Mouse (Mus musculus): ENCODE data around the gene Wnt9b. TPM values are rescaled to one million over a fixed set of nuclear protein-coding genes. Genes with fewer than 3 reads are reported as not detected.

The Wnt9b gene
- total and polyA plus RNA-seq, 2 experiments from 2014 or later = 0.62 to 0.97 TPM

DNA sequence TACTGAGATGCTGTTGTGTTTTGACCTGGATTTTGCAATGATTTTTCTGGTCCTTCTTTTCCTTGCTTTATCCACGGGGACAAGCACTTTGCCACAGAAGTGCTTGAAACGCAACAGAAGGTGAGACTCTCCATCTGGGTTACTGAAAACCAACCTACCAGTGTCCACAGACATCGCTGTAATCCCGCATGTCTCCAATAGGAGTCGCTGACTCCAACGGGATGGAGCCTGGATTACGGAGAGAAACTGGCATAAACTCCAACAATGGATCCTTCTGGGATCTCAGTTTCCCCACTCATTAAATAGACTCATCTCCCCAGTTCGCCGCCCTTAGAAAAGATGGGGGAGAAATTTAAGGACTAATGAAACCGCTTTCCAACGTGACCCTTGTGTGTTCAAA, 8.4 kb upstream of the Wnt9b start:
- no peaks in the 10 kb centered on the region for H3K36me3 ChIP-seq (ENCODE audit: insufficient read depth)
- WGBS = 48% methylated on average over 11 of the region's 11 CpGs

DNA sequence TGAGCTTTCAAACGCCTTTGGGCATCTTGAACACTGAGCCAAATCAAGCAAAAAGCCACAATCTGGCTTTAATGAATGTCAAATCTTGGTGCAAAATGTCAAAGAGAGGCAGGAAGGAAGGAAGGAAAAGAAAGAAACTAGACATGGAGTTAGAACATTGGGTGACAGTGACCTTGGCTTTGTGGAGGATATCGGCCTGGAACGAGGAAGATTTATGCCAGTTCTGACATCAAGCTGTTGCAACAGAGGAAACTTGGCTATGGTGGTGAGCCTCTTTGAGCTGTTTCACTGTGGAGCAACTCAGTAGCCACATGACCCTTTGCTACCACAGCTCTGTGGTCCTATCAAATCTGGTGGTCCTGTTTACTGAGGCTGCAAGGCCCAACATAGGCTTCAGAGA, 991 bp upstream of the Wnt9b start:
- WGBS = 62% methylated on average over 3 of the region's 3 CpGs
- Histone ChIP-seq H3K9ac (no peak overlapping the region), H3K9me3 (ENCODE audit: low read length) (no peaks in the 10 kb centered on the region), H3K36me3 (ENCODE audit: insufficient read depth) (no peaks in the 10 kb centered on the region), H3K4me1 (ENCODE audit: insufficient read depth) (peaks cover 10% of the 10 kb centered on the region), H3K27ac (ENCODE audit: low read depth, low read length) (no peak overlapping the region), H3K27me3 (ENCODE audit: insufficient read depth, low read length) (peaks cover 56% of the 10 kb centered on the region), H3K4me2 (ENCODE audit: low read depth) (no peak overlapping the region), H3K4me3 (ENCODE audit: low read depth, low read length) (no peak overlapping the region)
- DNase-seq = no peak
- no peak for ATAC-seq
- no peak for TF ChIP-seq CTCF (IDR thresholded peaks at IDR 0.05; ENCODE audit: low read depth)

More for the DNA sequence above, 8.4 kb upstream of the Wnt9b start:
- DNase-seq (no peak), ATAC-seq (no peak)
- Histone ChIP-seq H3K4me2 (ENCODE audit: low read depth) (no peak overlapping the region), H3K9ac (no peak overlapping the region), H3K4me1 (ENCODE audit: insufficient read depth) (no peaks in the 10 kb centered on the region), H3K4me3 (ENCODE audit: low read depth, low read length) (no peak overlapping the region), H3K27me3 (ENCODE audit: insufficient read depth, low read length) (no peaks in the 10 kb centered on the region; the same call in 1 of the 2 replicates), H3K9me3 (ENCODE audit: low read length) (no peaks in the 10 kb centered on the region), H3K27ac (ENCODE audit: low read depth, low read length) (no peak overlapping the region)
- peak; percentile 53 for TF ChIP-seq CTCF (IDR thresholded peaks at IDR 0.05; ENCODE audit: low read depth)

DNA sequence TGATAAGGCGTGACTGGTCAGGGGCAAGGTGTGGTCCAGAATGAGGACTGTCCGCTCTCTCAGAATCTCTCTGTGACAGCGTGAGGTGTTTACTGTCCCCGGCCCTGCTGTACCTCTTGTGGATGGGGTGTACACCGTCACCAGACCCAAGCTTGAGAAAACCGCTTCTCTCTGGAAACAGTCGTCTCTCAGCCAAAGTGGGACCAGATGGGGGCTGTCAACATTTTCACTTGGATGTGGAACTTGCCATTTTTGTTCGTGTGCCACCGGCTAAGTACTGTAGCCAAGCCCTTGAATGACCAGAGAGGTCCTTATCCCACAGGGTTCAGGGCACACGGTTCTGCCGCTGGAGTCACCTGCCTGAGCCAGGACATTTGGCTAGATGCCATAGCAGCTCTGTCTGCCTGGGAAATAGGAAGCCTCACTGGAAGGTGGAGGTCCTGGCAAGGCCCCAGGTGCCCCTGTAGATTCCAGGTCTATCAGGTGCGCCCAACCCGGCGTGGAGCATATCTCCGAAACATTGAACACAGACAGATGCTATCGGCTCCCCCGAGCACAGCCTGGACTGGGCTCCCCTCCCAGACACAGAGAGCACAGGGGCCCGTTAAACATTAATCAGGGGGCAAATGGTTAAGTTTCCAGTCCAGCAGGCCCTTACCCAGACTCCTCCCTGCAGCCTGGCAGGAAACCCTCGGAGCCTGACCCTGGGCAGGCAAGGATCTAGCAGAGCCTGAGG, 14.4 kb downstream of the Wnt9b start:
- ATAC-seq (no peak), DNase-seq (peak; percentile 35)
- WGBS = 61% methylated on average over 19 of the region's 19 CpGs
- H3K4me1 ChIP-seq (ENCODE audit: insufficient read depth) = no peaks in the 10 kb centered on the region
- no peak overlapping the region for H3K4me3 ChIP-seq (ENCODE audit: low read depth, low read length)
- no peak for TF ChIP-seq CTCF (IDR thresholded peaks at IDR 0.05; ENCODE audit: low read depth)
- no peak overlapping the region for H3K4me2 ChIP-seq (ENCODE audit: low read depth)
- no peaks in the 10 kb centered on the region for H3K27me3 ChIP-seq (ENCODE audit: insufficient read depth, low read length)
- no peaks in the 10 kb centered on the region for H3K9me3 ChIP-seq (ENCODE audit: low read length)
- H3K36me3 ChIP-seq (ENCODE audit: insufficient read depth) = no peaks in the 10 kb centered on the region
- no peak overlapping the region for H3K9ac ChIP-seq
- no peak overlapping the region for H3K27ac ChIP-seq (ENCODE audit: low read depth, low read length)

DNA sequence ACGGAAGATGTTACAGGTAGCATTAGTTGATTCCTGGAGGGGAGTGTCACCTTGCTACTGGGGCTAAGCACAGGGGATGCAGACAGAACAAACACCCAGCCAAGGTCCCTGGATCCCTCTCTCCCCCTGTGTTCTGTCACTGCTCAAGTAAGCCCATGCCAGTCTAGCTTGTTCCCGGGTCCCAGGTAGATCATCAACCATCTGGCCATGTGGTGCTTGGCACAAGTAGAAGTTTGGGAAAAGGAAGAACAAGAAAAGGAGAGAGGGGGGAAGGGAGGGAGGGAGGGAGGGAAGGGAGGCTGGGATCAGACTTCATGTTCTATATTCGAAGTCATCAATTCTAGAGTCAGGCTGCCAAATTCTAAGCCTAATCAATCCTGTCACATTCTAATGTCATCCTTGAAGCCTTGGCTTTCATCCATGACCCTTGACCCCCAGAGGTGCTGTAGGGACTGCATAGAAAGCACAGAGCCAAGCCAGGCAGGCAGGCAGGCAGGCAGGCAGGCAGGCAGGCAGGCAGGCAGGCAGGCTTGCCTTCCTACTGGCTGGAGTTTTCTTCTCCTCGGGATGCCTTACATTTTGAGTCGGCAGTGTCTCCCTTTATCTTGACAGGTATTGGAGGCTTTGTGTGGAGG, 15.1 kb downstream of the Wnt9b start:
- Histone ChIP-seq H3K27ac (ENCODE audit: low read depth, low read length) (no peak overlapping the region), H3K9ac (no peak overlapping the region), H3K4me1 (ENCODE audit: insufficient read depth) (no peaks in the 10 kb centered on the region), H3K4me2 (ENCODE audit: low read depth) (no peak overlapping the region), H3K9me3 (ENCODE audit: low read length) (no peaks in the 10 kb centered on the region), H3K4me3 (ENCODE audit: low read depth, low read length) (no peak overlapping the region), H3K27me3 (ENCODE audit: insufficient read depth, low read length) (no peaks in the 10 kb centered on the region), H3K36me3 (ENCODE audit: insufficient read depth) (no peaks in the 10 kb centered on the region)
- DNase-seq (no peak), ATAC-seq (no peak)
- no peak for TF ChIP-seq CTCF (IDR thresholded peaks at IDR 0.05; ENCODE audit: low read depth)
- 58% methylated on average over 5 of the region's 5 CpGs for WGBS

DNA sequence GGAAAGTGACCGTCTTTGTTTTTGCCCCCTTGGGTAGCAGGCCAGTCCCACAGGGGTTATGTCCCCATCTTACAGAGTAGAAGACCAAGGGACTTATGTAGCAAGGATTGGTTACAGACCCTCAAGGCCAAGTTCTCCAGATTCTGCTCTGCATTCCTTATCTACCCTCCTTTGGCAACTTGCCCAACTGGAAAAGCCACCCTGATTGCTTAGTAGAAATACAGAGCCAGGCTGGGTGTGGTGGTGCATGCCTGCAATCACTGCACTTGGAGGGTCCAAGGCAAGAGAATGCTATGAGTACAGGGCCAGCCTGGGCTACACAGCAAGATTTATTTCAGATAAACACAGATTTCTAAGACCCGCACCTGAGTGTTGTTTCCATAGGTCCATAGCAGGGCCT, 15.7 kb downstream of the Wnt9b start:
- no peak overlapping the region for H3K4me3 ChIP-seq (ENCODE audit: low read depth, low read length)
- H3K27ac ChIP-seq (ENCODE audit: low read depth, low read length) = no peak overlapping the region
- no peaks in the 10 kb centered on the region for H3K4me1 ChIP-seq (ENCODE audit: insufficient read depth)
- DNase-seq = no peak
- H3K9ac ChIP-seq = no peak overlapping the region
- no peak overlapping the region for H3K4me2 ChIP-seq (ENCODE audit: low read depth)
- no peaks in the 10 kb centered on the region for H3K27me3 ChIP-seq (ENCODE audit: insufficient read depth, low read length)
- H3K36me3 ChIP-seq (ENCODE audit: insufficient read depth) = no peaks in the 10 kb centered on the region
- no peak for TF ChIP-seq CTCF (IDR thresholded peaks at IDR 0.05; ENCODE audit: low read depth)
- no peaks in the 10 kb centered on the region for H3K9me3 ChIP-seq (ENCODE audit: low read length)
- WGBS = 93% methylated on average over 2 of the region's 2 CpGs
- no peak for ATAC-seq

DNA sequence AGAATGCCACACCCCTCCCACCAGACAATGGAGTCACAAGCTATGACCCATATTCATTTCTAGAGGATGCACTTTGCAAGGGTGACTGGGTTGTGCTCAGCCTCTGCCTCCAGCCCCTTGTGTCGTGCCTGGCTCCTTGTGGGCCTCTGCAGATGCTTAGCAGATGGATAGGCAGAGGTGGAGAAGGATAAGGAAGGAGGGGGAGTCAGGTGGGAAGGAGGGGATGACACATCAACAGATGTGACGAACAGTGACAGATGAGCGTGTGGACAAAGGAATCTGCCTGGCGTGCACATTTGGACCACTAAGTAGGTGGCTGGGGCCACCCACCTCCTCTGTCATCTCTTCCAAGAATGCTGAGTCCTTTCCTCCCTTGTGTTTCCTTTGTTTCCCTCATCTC, 16.6 kb downstream of the Wnt9b start:
- 61% methylated on average over 4 of the region's 4 CpGs for WGBS
- Histone ChIP-seq H3K9ac (no peak overlapping the region), H3K27ac (ENCODE audit: low read depth, low read length) (no peak overlapping the region), H3K27me3 (ENCODE audit: insufficient read depth, low read length) (no peaks in the 10 kb centered on the region), H3K4me1 (ENCODE audit: insufficient read depth) (no peaks in the 10 kb centered on the region), H3K4me3 (ENCODE audit: low read depth, low read length) (no peak overlapping the region), H3K4me2 (ENCODE audit: low read depth) (no peak overlapping the region), H3K9me3 (ENCODE audit: low read length) (no peaks in the 10 kb centered on the region), H3K36me3 (ENCODE audit: insufficient read depth) (no peaks in the 10 kb centered on the region)
- DNase-seq (no peak), ATAC-seq (no peak)
- TF ChIP-seq CTCF (IDR thresholded peaks at IDR 0.05; ENCODE audit: low read depth) = no peak

DNA sequence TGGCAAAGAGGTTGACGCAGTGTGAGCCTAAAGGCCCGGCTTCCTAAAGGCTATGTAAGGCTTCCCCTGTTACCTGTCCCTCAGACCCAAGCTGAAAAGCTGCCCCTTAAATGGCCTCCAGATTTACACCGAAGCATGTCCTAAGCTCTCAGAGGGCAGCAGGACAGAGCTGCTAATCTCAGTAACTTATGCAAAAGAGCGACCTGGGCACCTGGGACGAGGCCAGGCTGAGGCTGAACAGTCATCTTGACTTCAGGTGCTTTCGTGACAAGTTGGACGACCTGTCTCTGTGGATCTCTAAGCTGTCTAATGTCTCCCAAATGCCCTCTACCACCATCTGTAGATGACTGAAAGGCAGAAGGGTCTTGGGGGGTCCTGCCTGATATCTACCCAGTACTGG, 17.3 kb downstream of the Wnt9b start:
- H3K27ac ChIP-seq (ENCODE audit: low read depth, low read length) = no peak overlapping the region
- H3K9me3 ChIP-seq (ENCODE audit: low read length) = no peaks in the 10 kb centered on the region
- H3K4me2 ChIP-seq (ENCODE audit: low read depth) = no peak overlapping the region
- no peaks in the 10 kb centered on the region for H3K4me1 ChIP-seq (ENCODE audit: insufficient read depth)
- ATAC-seq = no peak
- no peak overlapping the region for H3K9ac ChIP-seq
- H3K4me3 ChIP-seq (ENCODE audit: low read depth, low read length) = no peak overlapping the region
- WGBS = 83% methylated on average over 7 of the region's 7 CpGs
- no peak for DNase-seq
- no peak for TF ChIP-seq CTCF (IDR thresholded peaks at IDR 0.05; ENCODE audit: low read depth)
- H3K36me3 ChIP-seq (ENCODE audit: insufficient read depth) = no peaks in the 10 kb centered on the region
- no peaks in the 10 kb centered on the region for H3K27me3 ChIP-seq (ENCODE audit: insufficient read depth, low read length)

All from forebrain, postnatal 0 days (tissue).